Mouse (Mus musculus): ENCODE data around the gene Ormdl3. TPM values are rescaled to one million over a fixed set of nuclear protein-coding genes. Genes with fewer than 3 reads are reported as not detected.

The Ormdl3 gene
- total RNA-seq, 1 experiment, result 45.4 TPM

- DNase-seq (ENCODE audit: low read depth, low spot score), result no peak
- Histone ChIP-seq H3K27ac (ENCODE audit: insufficient read depth, low read depth, low read length, poor library complexity, severe bottlenecking) (no peak within 1 kb of the TSS), H3K36me3 (ENCODE audit: control insufficient read depth, insufficient read depth, low read length, poor library complexity, severe bottlenecking) (no peaks in the 10 kb centered on the region), H3K9me3 (ENCODE audit: control insufficient read depth, insufficient read depth, low read depth, low read length) (no peaks in the 10 kb centered on the region), H3K4me1 (ENCODE audit: control insufficient read depth in 2 of 2, insufficient read depth in 2 of 2, low read length in 2 of 2, poor library complexity in 1 of 2) (peaks cover 0 to 3% of the 10 kb centered on the region in 2 experiments; a peak in 2 of 4 replicates), H3K9ac (ENCODE audit: insufficient read depth, low read depth, low read length, poor library complexity, severe bottlenecking) (no peak within 1 kb of the TSS), H3K4me3 (ENCODE audit: insufficient read depth in 1 of 2, low read depth in 1 of 2, low read length in 2 of 2, poor library complexity in 1 of 2, severe bottlenecking in 1 of 2) (peak within 1 kb of the TSS; percentile 33 to 39; a peak in 2 of 4 replicates)
- no peak for TF ChIP-seq ZNF384 (IDR thresholded peaks at IDR 0.05; ENCODE audit: low read depth, low read length)
- no peak for TF ChIP-seq CHD2 (IDR thresholded peaks at IDR 0.05; ENCODE audit: low read depth, low read length)
- TF ChIP-seq MAFK (IDR thresholded peaks at IDR 0.05; ENCODE audit: insufficient read depth, low read depth, low read length), result no peak
- TF ChIP-seq HCFC1 (IDR thresholded peaks at IDR 0.05; ENCODE audit: borderline replicate concordance, insufficient read depth, low read length), result no peak
- no peak for TF ChIP-seq ZC3H11A (IDR thresholded peaks at IDR 0.05; ENCODE audit: borderline replicate concordance, low read depth, low read length)
- in situ Hi-C loops (cut with MboI; ENCODE audit: low sequenced_read_pairs in 2 of 2, unreplicated experiment in 2 of 2), result no loop called here
Observed at GRCm38 (mm10) chr11:98597991-98598390, 10.8 kb upstream of the Ormdl3 start, which contains the start of gene Lrrc3c. Gene Lrrc3c (plus strand): TSS chr11:98598291.

GRCm38 (mm10) chr11:98597363-98597762, 10.2 kb upstream of the Ormdl3 start:
- H3K36me3 ChIP-seq (ENCODE audit: control insufficient read depth, insufficient read depth, low read length, poor library complexity, severe bottlenecking), result no peaks in the 10 kb centered on the region
- in situ Hi-C loops (cut with MboI; ENCODE audit: low sequenced_read_pairs in 2 of 2, unreplicated experiment in 2 of 2), result no loop called here
- TF ChIP-seq ZC3H11A (IDR thresholded peaks at IDR 0.05; ENCODE audit: borderline replicate concordance, low read depth, low read length), result no peak
- no peak for TF ChIP-seq HCFC1 (IDR thresholded peaks at IDR 0.05; ENCODE audit: borderline replicate concordance, insufficient read depth, low read length)
- TF ChIP-seq ZNF384 (IDR thresholded peaks at IDR 0.05; ENCODE audit: low read depth, low read length), result peak; percentile 90
- TF ChIP-seq MAFK (IDR thresholded peaks at IDR 0.05; ENCODE audit: insufficient read depth, low read depth, low read length), result no peak
- peaks cover 0 to 3% of the 10 kb centered on the region in 2 experiments; a peak in 1 of 4 replicates for H3K4me1 ChIP-seq (ENCODE audit: control insufficient read depth in 2 of 2, insufficient read depth in 2 of 2, low read length in 2 of 2, poor library complexity in 1 of 2)
- DNase-seq (ENCODE audit: low read depth, low spot score), result peak; percentile 86
- no peak overlapping the region for H3K27ac ChIP-seq (ENCODE audit: insufficient read depth, low read depth, low read length, poor library complexity, severe bottlenecking)
- H3K9me3 ChIP-seq (ENCODE audit: control insufficient read depth, insufficient read depth, low read depth, low read length), result no peaks in the 10 kb centered on the region
- no peak overlapping the region for H3K4me3 ChIP-seq (ENCODE audit: insufficient read depth in 1 of 2, low read depth in 1 of 2, low read length in 2 of 2, poor library complexity in 1 of 2, severe bottlenecking in 1 of 2)
- H3K9ac ChIP-seq (ENCODE audit: insufficient read depth, low read depth, low read length, poor library complexity, severe bottlenecking), result no peak overlapping the region

GRCm38 (mm10) chr11:98595955-98596354, 8.8 kb upstream of the Ormdl3 start:
- TF ChIP-seq ZNF384 (IDR thresholded peaks at IDR 0.05; ENCODE audit: low read depth, low read length) (no peak), CHD2 (IDR thresholded peaks at IDR 0.05; ENCODE audit: low read depth, low read length) (no peak), HCFC1 (IDR thresholded peaks at IDR 0.05; ENCODE audit: borderline replicate concordance, insufficient read depth, low read length) (no peak), MAFK (IDR thresholded peaks at IDR 0.05; ENCODE audit: insufficient read depth, low read depth, low read length) (no peak), ZC3H11A (IDR thresholded peaks at IDR 0.05; ENCODE audit: borderline replicate concordance, low read depth, low read length) (no peak)
- in situ Hi-C loops (cut with MboI; ENCODE audit: low sequenced_read_pairs in 2 of 2, unreplicated experiment in 2 of 2), result no loop called here
- no peaks in the 10 kb centered on the region for H3K9me3 ChIP-seq (ENCODE audit: control insufficient read depth, insufficient read depth, low read depth, low read length)
- no peak overlapping the region for H3K4me3 ChIP-seq (ENCODE audit: insufficient read depth in 1 of 2, low read depth in 1 of 2, low read length in 2 of 2, poor library complexity in 1 of 2, severe bottlenecking in 1 of 2)
- DNase-seq (ENCODE audit: low read depth, low spot score), result no peak
- H3K4me1 ChIP-seq (ENCODE audit: control insufficient read depth in 2 of 2, insufficient read depth in 2 of 2, low read length in 2 of 2, poor library complexity in 1 of 2), result no peaks in the 10 kb centered on the region; a peak in 1 of 4 replicates
- H3K27ac ChIP-seq (ENCODE audit: insufficient read depth, low read depth, low read length, poor library complexity, severe bottlenecking), result no peak overlapping the region
- no peaks in the 10 kb centered on the region for H3K36me3 ChIP-seq (ENCODE audit: control insufficient read depth, insufficient read depth, low read length, poor library complexity, severe bottlenecking)
- H3K9ac ChIP-seq (ENCODE audit: insufficient read depth, low read depth, low read length, poor library complexity, severe bottlenecking), result no peak overlapping the region

- H3K27ac ChIP-seq (ENCODE audit: insufficient read depth, low read depth, low read length, poor library complexity, severe bottlenecking), result no peak overlapping the region
- H3K9ac ChIP-seq (ENCODE audit: insufficient read depth, low read depth, low read length, poor library complexity, severe bottlenecking), result no peak overlapping the region
- DNase-seq (ENCODE audit: low read depth, low spot score), result no peak
- no peak overlapping the region for H3K4me3 ChIP-seq (ENCODE audit: insufficient read depth in 1 of 2, low read depth in 1 of 2, low read length in 2 of 2, poor library complexity in 1 of 2, severe bottlenecking in 1 of 2)
- no peaks in the 10 kb centered on the region; a peak in 1 of 4 replicates for H3K4me1 ChIP-seq (ENCODE audit: control insufficient read depth in 2 of 2, insufficient read depth in 2 of 2, low read length in 2 of 2, poor library complexity in 1 of 2)
- in situ Hi-C loops (cut with MboI; ENCODE audit: low sequenced_read_pairs in 2 of 2, unreplicated experiment in 2 of 2), result no loop called here
- TF ChIP-seq HCFC1 (IDR thresholded peaks at IDR 0.05; ENCODE audit: borderline replicate concordance, insufficient read depth, low read length), result no peak
- TF ChIP-seq ZNF384 (IDR thresholded peaks at IDR 0.05; ENCODE audit: low read depth, low read length), result no peak
- no peak for TF ChIP-seq CHD2 (IDR thresholded peaks at IDR 0.05; ENCODE audit: low read depth, low read length)
- TF ChIP-seq MAFK (IDR thresholded peaks at IDR 0.05; ENCODE audit: insufficient read depth, low read depth, low read length), result no peak
- TF ChIP-seq ZC3H11A (IDR thresholded peaks at IDR 0.05; ENCODE audit: borderline replicate concordance, low read depth, low read length), result no peak
- no peaks in the 10 kb centered on the region for H3K36me3 ChIP-seq (ENCODE audit: control insufficient read depth, insufficient read depth, low read length, poor library complexity, severe bottlenecking)
- no peaks in the 10 kb centered on the region for H3K9me3 ChIP-seq (ENCODE audit: control insufficient read depth, insufficient read depth, low read depth, low read length)
Observed at GRCm38 (mm10) chr11:98595473-98595872, 8.3 kb upstream of the Ormdl3 start.

- Histone ChIP-seq H3K4me1 (ENCODE audit: control insufficient read depth in 2 of 2, insufficient read depth in 2 of 2, low read length in 2 of 2, poor library complexity in 1 of 2) (no peaks in the 10 kb centered on the region; a peak in 1 of 4 replicates), H3K4me3 (ENCODE audit: insufficient read depth in 1 of 2, low read depth in 1 of 2, low read length in 2 of 2, poor library complexity in 1 of 2, severe bottlenecking in 1 of 2) (no peak overlapping the region), H3K9ac (ENCODE audit: insufficient read depth, low read depth, low read length, poor library complexity, severe bottlenecking) (no peak overlapping the region), H3K27ac (ENCODE audit: insufficient read depth, low read depth, low read length, poor library complexity, severe bottlenecking) (no peak overlapping the region), H3K9me3 (ENCODE audit: control insufficient read depth, insufficient read depth, low read depth, low read length) (no peaks in the 10 kb centered on the region), H3K36me3 (ENCODE audit: control insufficient read depth, insufficient read depth, low read length, poor library complexity, severe bottlenecking) (no peaks in the 10 kb centered on the region)
- no peak for DNase-seq (ENCODE audit: low read depth, low spot score)
- in situ Hi-C loops (cut with MboI; ENCODE audit: low sequenced_read_pairs in 2 of 2, unreplicated experiment in 2 of 2), result no loop called here
- no peak for TF ChIP-seq CHD2 (IDR thresholded peaks at IDR 0.05; ENCODE audit: low read depth, low read length)
- TF ChIP-seq ZC3H11A (IDR thresholded peaks at IDR 0.05; ENCODE audit: borderline replicate concordance, low read depth, low read length), result no peak
- TF ChIP-seq HCFC1 (IDR thresholded peaks at IDR 0.05; ENCODE audit: borderline replicate concordance, insufficient read depth, low read length), result no peak
- no peak for TF ChIP-seq MAFK (IDR thresholded peaks at IDR 0.05; ENCODE audit: insufficient read depth, low read depth, low read length)
- TF ChIP-seq ZNF384 (IDR thresholded peaks at IDR 0.05; ENCODE audit: low read depth, low read length), result no peak
Observed at GRCm38 (mm10) chr11:98595021-98595420, 7.9 kb upstream of the Ormdl3 start.

Measured in ES-E14 (cell line).